Mouse (Mus musculus): ENCODE measurements around the gene Prdm9. TPM values are rescaled to one million over a fixed set of nuclear protein-coding genes. Genes with fewer than 3 reads are reported as not detected.

Prdm9 gene
- polyA plus RNA-seq, 1 experiment: 4.3 TPM

DNA sequence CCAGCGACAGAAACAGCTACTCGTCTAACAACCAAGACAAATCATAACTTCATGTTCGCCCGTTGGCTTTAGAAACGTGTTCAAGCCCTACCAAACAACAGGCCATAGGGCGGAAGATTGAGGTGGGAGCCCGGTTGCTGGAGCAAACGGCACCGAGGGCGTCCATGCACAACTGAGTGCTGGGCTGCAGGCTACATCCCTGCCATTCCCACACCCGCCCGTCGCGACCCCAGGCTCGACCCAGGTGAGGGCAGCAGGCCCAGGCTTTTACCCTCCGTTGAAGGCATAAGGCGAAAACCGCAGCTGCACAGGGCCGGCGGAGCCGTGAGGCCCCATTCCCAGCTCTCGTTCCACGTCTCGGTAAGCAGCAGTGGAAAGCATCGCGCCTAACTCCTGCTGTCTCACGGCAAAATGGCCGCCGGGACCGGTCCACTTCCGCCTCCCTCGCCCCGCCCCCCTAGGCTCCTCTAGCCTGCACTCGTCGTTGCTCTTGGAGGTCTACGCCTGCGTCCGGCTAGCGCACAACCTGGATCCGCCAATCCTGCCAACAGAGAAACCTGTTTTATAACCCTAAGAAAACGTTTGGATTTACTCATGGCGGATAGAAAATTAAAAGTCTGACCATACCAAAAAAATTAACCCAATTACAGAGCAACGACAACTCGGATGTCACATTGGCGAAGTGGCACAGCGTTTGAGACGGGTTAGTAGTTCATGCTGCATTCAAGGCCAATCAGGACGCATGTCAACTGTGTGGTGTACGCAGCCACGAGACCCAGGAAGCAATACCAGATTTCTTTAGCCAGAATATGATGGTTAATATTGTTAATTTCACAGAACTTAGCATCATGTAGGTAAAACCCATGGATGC, 66.0 kb downstream of the Prdm9 start:
- WGBS: under 1% methylated on average over 50 of the region's 50 CpGs
- peak overlapping the region; percentile 70 for H3K27ac ChIP-seq (ENCODE audit: insufficient read depth, low read length)
- peaks cover 5% of the 10 kb centered on the region; the same call in 1 of the 2 replicates for H3K4me1 ChIP-seq (ENCODE audit: control insufficient read depth, insufficient read depth, low read length)
- H3K4me3 ChIP-seq (replicated peaks; ENCODE audit: insufficient read depth, low read depth, low read length): peak overlapping the region; percentile 85
- TF ChIP-seq CTCF (IDR thresholded peaks at IDR 0.05; ENCODE audit: borderline replicate concordance, insufficient read depth, low read depth, low read length) (no peak), POLR2A (IDR thresholded peaks at IDR 0.05; ENCODE audit: borderline replicate concordance, insufficient read depth, low read length) (peak; percentile 68)
- no peaks in the 10 kb centered on the region for H3K27me3 ChIP-seq (ENCODE audit: control insufficient read depth, insufficient read depth, low read length)
- DNase-seq: peak; percentile 94

Other genes with a start within 250 kb of the Prdm9 start
- gene Dll1, start 187.5 kb downstream of the Prdm9 start, polyA plus RNA-seq (2012; rRNA removed): 5.2 and 6.2 TPM in 2 replicates
- gene Fam120b, start 168.2 kb downstream of the Prdm9 start, polyA plus RNA-seq (2012; rRNA removed): 33.8 TPM in 2 replicates
- gene Psmb1, start 64.6 kb downstream of the Prdm9 start, polyA plus RNA-seq (2012; rRNA removed): 157 and 162 TPM in 2 replicates
- 58.2 and 68.7 TPM in 2 replicates for gene Tbp, start 64.5 kb downstream of the Prdm9 start, polyA plus RNA-seq (2012; rRNA removed)
- gene Pdcd2, start 37.1 kb downstream of the Prdm9 start, polyA plus RNA-seq (2012; rRNA removed): 26.3 and 28.1 TPM in 2 replicates
- gene Chd1, start 140.6 kb upstream of the Prdm9 start, polyA plus RNA-seq (2012; rRNA removed): 6.6 and 7.0 TPM in 2 replicates

Data from cerebellum, adult 2 months (tissue).